Mouse (Mus musculus) 3T3-L1 (cell line): ENCODE results near the gene Pla2g4e.

Source experiments
- DNase-seq: peaks from one replicate; pipeline ENCODE4 v3.0.0-alpha.2; 2015; ENCODE audit warnings: low read depth, low spot score

The Pla2g4e gene

DNA sequence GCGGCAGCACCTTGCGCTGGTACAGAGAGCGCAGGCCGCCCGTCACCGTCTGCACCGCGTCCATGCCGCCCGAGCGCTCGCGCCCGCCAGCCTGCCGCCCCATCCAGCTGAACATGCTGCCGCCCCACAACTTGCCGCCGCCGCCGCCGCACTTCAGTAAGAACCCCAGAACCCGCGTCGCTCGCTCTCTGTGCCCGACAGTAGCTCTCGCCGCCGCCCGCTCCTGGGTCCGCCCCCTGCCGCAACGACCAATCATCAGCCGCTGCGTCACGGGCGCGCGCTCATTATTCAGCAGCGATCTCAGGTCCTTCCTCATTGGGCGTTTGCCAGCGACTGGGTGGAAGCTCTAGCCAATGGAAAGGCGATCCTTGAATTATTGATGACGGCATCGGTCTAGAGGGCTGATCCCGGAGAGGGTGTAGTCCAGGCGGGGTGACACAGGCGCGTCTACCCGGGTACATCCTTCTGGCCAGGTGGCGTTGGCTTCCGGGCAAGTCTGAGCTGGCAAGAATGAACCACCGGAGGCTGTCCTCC is 90.7 kb downstream of the Pla2g4e start, which contains the start of gene Ehd4:
TSS of gene Ehd4 (minus strand) at position 246 of the 534 bp plus-strand sequence.
- DNase-seq: peak; percentile 100

DNA sequence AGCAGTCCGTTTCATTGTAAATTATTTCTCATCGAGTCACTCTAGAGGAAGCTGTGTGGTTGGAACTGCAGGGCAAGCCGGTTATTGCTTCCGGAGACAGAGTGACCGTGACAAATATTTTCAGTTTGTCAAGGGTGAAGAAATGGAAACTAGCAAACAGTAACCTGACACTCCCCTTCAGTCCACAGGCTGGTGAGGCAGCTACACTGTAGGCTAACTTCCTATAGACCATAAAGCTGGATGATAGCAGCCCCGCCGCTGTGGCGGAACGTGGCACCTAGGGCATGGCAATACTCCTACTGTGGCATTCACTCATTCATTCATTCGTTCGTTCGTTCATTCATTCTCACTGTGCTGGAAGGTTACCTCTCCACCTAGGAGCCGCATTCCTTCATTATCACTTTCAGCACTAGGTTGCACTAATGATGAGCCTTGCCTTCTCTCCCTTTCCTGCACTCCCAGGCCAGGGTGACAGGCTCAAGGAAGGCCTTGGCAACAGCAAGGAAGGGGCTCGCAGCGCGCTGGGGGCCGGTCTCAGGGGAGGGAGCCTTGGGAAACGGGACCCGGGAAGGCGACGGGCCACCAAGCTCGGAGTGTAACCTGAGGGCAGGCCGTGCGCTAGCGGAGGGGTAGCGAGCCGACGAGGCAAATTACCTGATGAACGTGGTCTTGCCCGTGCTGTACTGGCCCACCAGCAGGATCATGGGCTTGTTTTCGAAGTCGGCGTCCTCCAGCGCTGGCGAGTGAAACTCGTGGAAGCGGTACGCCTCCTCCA is 91.4 kb downstream of the Pla2g4e start:
- DNase-seq: peak; percentile 67

DNA sequence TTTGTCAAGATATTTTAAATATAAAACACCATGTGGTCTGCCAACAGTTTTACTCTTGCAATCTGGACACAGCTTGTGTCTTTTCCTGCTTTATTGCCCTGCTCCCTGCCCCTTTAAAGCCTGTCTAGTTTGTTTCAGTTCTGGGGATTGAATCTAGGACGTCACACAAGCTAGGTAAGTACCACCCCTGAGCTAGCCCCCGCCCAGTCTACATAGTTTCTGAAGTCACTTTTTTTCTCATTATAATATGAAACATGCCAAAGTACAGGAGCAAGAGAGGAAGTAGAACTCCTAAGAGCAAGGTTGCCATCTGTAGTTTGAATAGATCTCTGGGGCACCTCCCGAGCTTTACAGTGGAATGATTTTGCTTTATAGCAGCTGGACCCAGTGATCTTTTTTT is 94.6 kb downstream of the Pla2g4e start:
- DNase-seq: no peak

DNA sequence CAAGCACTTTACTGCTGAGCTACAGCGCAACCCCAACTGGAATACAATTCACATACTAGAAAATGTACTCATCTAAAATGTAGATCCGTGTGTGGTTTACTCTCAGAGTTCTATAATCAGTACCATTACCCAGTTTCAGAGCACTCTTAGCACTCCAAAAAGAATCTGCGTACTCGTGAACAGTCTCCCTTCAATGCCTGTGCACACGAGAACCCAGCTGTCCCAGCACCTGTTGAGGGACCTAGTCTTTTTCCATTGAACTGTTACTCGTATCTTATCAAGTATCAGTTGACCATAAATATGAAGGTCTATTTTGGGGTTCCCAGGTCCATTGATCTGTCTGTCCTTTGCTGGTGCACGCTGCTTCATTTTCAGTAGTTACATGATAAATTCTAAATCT is 95.5 kb downstream of the Pla2g4e start:
- DNase-seq: no peak

DNA sequence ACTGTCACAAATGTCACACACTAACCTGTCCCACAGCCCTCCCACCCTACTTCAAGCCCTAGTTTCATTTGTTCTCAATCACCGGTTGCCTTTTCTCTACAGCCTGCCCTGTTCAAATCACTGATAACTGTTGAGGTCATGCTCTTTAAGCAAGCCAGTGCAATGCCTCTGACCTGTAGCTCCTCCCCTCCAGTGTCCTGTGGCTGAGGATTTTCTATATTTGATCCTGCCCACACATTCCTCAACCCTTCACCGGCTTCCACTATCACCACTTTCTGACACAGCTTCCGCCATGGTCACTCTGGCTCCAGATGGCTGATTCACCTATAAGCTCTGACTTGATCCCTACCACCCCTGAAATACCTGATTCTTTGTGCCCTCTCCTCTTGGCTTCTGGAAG is 97.1 kb downstream of the Pla2g4e start:
- peak; percentile 56 for DNase-seq

DNA sequence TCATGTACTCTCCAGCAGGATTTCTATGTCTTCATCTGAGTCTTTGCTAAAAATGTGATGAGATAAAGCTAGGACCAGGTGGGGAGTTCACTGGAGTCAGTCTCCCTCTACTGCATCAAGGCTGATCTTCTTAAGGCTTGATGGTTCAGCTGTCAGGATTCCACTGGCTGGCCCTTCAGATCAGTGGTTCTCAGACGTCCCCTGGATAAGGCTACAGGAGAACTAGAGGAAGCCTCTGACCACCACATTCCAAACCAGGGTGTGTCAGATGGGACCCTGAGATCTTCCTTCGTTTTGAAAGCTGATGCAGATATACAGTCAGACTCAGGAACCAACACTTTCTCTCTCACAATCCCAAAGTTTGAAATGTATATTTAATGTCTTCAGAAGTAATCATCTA is 97.8 kb downstream of the Pla2g4e start:
- DNase-seq: peak; percentile 38

DNA sequence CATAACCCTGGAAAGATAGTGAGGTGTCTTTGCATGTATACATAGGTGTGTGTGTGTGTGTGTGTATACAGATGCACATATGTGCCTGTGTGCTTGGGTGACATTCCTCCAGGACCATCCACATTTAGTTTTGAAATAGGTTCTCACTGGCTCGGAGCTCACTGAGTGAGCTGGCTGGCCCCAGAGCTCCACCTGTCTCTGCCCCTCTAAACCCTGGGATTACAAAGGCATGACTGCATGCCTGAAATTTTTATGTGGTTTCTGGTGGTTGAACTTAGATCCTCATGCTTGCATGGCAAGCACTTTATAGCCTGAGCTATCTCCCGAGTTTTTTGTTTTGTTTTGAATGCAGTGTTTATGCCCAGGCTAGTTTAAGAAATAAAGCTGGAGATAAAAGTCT is 98.6 kb downstream of the Pla2g4e start:
- DNase-seq: no peak

DNA sequence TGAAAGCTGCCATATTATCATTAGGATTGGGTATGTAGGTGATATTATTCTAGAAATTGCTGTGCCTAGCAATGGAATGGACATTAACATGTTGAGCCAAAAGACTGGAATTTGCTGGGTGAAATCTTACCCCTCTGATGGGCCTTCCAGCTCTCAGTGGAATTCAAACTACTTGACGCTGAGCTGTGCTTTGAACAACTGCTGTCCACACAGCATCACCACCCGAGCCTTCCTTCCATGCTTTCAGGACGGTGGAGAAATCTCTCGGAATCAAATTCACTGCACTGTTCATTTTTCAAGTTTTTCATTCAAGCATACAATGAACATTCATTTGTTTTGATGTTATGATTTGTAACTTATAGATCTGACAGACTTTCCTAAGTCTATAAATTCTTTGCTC is 100.7 kb downstream of the Pla2g4e start:
- no peak for DNase-seq

DNA sequence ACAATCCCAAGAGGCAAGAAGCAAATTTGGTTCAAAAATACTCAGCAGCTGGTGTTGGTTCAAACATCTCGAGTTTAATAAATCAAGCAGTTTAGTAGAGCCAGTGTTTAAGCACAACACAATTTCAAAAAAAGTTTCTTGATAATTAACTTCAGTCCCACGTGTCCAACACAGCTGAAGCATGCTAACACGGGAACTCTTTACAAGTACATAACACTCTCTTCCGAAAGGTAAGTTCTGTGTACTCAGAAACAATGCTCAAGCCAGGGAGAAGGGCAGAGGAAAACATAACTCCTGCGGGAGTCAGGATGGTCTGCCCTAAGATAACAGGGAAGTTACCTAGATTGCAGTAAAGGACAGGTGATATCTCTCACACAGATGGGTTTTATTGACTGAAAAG is 102.8 kb downstream of the Pla2g4e start:
- DNase-seq: no peak

DNA sequence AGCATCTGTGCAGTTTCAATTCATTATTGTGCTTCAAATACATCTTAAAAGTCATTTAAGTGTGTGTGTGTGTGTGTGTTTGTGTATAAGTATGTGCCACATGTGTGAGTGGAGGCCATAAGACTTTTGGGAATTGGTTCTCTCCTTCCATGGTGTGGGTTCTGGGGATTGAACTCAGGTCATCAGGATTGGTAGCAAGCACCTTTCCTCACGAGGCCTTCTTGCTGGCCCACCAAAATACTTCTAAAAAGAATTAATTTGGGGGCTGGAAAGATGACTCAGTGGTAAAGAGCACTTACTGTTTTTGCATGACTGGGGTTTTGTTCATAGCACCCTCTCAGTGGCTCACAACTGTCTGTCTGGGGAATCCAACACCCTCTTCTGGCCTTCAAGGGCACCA is 103.5 kb downstream of the Pla2g4e start:
- no peak for DNase-seq

DNA sequence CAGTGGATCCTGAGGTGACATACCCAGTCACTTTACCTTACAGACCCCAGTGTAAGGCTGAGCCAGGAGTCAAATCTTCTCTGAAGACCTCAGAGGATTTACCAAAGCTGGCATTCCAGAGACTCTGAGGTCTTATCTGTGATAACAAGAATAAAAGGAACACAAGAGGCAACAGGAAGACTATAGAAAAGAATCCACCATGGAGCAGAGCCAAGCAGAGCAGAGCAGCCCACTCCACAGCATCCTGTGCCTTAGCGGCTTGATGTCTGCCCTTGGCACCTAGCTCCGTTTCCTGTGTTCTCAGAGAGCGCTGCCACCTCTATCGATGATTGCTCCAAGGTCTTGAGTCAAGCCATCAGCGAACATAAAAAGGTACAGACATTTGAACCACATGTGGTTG is 104.8 kb downstream of the Pla2g4e start:
- DNase-seq: no peak

DNA sequence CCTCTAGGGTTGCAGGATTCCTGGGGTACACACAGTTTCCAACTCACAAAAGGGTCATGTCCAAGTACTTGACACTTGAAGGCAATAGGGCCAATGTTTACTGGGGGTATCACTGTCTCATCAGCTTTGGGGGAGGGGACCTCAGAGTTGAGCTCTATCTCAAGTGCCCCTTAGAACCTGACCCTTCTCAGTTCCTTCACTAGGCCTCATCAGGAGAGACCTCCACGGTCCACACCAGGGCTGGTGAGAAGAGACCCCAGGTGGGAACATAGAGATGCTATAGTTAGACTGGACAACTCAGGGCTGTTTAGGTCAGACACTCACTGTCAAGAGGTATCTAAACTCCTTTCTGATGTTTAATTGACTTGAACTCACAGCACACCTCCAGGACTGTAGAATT is 106.0 kb downstream of the Pla2g4e start:
- no peak for DNase-seq

DNA sequence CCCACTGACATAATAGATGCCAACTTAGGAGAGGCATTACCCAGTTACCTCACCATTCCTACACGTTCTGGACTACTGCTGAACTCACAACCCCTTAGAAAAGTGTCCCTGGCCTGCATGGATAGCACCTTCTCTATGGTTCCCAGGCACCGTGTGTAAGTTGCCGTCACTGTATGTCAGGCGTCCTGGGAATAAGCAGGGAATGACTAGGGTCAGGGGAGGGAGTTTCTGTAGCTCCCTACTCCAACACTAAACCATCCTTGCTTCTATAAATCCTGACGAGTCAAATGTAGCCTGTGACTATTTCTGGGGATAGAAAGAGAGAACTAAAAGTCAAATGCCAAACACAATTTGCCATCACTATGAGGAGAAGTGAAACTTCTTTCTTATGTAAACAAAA is 107.9 kb downstream of the Pla2g4e start:
- DNase-seq: no peak

DNA sequence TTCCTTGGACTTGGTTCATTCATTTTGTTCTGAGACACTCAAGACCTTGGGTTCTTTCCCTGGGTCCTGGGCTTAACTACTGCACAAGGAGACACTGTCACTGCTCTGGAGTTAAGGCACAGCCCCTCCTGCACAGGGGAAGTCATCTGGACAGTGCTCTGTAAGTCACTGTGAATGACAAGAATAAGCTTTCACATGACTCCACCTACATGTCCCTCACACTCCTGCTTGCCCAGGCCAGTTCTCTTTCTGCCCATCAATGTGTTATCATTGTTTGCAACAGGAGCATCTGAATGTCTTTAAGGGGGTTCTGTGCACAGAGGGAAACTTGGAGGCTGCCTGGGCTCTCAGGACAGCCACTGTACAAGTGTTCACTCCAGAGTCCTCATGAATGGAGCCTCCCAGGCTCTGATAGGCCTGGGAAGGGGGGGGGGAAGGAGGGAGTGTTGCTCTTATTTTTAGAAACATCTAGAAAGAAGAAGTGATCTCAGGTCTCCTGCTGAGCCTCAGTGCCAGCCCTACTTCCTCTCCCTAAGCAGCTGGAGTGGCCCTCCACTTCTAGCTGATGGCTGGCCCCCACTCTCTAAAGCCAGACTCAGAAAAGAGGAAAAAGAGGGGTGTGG is 110.6 kb downstream of the Pla2g4e start:
- DNase-seq: no peak

DNA sequence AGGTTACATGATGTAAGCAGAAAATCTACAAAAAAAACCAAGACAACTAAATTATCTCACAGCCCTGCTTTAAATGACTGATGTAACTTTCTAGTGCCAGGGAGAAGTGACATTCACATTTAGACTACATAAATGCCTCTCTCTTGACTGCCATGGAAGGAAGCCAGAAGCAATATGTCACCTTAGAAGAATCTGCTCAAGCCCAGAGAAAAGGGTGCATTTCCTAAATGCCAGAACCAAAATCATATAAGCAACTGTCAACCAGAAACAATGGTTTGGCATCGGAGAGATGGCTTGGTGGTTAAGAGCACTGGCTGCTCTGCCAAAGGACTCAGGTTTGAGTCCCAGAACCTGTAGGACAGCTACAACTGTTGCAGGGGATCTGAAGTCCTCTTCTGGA is 113.3 kb downstream of the Pla2g4e start:
- DNase-seq: peak; percentile 96

DNA sequence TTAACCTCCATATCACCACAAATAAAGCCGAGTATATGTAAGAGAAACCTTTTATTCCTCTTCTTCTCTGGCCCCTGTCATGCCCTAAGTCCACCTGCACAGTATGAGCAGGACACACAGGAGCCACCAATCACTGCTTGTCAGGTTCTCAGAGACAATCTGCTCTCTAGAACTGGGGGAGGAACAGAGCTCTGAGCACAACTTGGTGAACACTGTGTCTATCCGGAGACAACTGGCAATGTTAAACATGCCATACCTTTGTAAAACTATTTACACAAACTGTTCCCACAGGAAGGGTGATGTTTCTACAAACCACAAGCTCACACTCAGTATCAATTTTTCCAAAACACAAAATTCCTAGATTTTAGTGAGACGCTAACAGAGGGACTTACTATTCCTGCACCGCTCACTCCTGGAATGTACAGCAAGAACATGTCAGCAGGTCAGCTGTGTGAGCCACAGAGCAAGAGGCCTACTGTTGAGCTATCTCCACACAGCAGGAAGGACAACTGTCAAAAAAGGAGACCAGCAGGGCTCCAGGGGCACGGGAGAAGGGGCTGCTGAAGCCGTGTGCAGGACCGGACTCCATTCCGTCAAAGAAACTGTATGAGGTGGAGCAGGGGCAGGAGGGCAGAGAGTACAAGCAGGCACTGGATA is 115.8 kb downstream of the Pla2g4e start:
- peak; percentile 60 for DNase-seq

DNA sequence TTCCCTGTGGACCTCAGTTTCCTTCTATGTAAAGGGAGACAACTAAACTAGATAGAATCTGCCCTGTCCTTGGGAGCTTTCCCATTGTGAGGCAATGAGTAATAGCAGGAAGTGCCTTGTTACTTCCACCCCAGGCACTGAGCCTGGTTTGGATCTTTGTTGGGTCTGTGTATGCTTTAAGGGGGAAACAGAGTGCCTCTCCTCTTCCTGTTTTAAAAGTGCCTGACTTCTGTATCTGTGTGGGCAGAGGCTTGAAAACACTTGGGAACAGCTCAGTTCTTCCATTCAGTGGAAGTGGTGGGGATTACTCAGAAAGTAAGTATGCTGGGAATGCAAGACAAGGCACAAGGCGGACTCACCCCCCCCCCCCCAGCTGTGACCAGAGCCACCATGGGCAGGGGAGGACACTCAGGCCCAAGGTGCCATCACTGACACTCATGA is 116.5 kb downstream of the Pla2g4e start:
- peak; percentile 90 for DNase-seq

DNA sequence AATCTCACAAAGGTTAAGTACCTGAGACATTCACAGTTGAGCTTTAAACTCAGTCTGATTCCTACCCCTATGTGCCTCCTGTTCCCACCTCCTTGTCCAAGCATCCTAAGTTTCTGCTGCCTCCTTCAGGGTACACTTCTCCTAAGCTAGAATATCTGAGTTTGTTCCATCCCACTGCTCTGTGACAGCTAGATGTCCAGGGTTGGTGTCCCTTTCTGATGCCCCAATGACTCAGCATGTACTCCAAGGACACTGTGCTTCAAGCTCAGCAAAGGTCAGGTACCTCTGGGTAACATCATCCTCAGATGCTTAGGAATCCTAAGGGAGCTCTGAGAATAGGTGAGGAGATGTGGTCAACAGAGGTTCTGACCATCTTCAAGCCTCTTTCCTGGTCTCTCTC is 117.1 kb downstream of the Pla2g4e start:
- no peak for DNase-seq

DNA sequence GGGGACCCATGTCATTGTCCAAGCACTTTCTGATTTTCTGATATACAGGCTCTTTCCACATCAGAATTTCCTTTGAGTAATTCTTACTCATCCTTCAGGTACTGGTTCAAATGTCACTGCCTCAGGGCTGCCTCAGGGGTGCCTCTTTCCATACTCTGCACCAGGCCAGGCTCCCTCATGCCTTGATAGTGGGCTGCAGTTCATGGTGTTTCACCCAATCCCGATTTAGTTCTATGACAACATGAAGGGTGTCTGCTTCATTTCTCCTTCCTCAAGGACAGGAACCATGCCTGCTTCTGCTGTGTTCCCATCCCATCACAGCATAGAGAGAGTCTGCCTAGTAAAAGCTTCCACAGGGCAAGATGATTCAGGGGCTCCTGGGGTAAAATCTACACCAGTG is 118.2 kb downstream of the Pla2g4e start:
- no peak for DNase-seq

DNA sequence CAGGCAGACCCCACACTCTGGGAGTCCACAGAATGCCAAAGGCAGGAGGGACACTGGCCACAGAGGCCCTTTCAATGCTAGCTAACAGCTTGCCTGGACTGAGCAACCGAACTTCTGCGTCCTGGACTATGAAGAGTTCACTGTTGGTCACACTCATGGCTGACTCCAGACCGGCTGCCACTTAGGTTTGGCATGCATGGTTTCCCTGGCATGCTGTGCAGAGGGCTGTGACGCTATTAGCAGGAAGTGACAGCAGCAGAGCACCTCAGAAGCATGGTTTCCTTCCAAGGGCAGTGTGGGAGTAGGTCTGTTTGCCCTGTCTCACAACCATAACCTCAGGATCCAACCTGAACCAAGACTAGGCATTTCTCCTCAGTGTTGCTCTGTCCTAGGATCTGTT is 118.7 kb downstream of the Pla2g4e start:
- DNase-seq: no peak

DNA sequence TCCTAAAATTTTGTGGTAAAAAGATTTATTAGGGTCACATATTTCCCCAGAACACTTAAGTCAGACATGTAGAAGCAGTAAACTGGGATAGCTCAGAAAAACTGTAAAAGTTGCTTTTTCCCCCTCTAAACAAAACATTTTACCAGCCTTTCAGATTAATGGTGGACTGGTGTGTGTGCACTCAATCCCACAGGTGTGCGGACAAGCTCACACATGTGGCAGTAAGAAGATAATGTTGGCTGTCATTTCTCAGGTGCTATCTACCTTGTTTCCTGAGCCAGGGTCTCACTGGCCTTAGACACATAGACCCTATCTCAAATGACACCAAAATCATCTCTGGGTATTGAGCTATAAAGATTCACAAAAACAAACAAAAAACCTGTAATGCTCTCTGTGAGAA is 119.7 kb downstream of the Pla2g4e start:
- DNase-seq: no peak

DNA sequence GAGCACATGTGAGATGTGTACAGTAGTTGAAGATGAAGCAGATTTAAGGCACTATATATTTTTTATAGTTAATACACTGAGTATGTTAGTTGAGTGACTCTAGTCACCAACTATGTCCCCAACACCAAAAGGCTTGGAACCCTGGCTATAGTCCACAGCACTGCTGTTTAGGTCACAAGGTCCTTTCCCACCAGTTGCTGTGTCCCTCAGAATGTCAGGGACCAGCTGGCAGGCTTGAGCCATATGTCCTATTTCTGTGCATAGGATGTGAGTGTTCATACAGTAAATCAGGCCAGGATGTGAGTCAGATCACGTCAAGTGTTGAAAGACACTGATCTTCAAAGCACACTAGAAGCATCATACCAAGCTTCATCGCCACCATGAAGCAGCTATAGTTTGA is 120.2 kb downstream of the Pla2g4e start:
- no peak for DNase-seq

DNA sequence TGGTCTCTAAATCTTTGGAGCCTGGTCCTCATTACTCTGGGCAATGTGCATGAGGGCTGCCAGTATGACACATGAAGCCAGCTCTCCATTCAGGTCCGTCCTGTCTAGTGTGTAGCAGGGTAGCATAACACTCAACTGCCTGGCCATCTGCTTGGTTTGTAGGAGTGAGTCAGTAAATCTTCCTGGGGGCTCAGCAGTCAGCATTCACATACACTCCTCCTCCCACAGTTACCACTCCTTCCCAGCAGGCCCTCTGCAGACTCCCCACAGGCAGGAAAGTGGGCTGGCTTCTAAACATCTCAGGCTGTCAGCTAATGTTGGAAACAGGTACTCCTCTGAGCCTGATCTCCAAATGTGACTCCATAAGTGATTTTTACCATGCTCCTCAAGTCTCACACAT is 121.0 kb downstream of the Pla2g4e start:
- DNase-seq: no peak
